Mouse (Mus musculus): ENCODE measurements around the gene Pdk2.

DNA sequence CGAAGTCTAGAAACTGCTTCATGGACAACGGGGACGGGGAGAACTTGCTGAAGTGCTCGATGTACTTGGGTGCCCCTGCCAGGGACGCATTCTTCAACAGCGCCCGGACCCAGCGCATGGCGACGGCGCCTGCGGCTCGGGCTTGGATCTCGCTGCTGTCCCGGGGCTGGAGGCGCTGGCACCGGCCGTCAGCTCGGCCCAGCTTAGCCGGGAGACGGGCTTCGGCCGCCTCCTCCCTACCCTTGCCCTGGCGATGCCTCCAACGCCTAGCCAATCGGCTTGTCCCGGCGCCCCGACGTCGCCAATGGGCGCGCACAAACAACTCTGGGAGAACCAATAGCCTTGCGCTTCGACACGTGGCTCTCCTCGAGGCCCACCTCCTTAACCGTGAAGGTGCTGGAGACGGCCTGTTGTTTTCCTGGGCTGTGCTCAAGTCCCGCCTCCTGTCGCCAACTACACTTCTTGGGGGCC is at the start of gene Pdk2:
- TF ChIP-seq CTCF (IDR thresholded peaks at IDR 0.05; ENCODE audit: low read depth, low read length) (no peak), GATA1 (IDR thresholded peaks at IDR 0.05; ENCODE audit: borderline replicate concordance, low read length) (no peak), TAL1 (conservative IDR thresholded peaks at IDR 0.05; ENCODE audit: low read depth, low read length) (no peak), POLR2AphosphoS5 (IDR thresholded peaks at IDR 0.05; ENCODE audit: insufficient replicate concordance, low read depth, low read length) (no peak)
